Mouse (Mus musculus): ENCODE data around the gene Zglp1.

DNA sequence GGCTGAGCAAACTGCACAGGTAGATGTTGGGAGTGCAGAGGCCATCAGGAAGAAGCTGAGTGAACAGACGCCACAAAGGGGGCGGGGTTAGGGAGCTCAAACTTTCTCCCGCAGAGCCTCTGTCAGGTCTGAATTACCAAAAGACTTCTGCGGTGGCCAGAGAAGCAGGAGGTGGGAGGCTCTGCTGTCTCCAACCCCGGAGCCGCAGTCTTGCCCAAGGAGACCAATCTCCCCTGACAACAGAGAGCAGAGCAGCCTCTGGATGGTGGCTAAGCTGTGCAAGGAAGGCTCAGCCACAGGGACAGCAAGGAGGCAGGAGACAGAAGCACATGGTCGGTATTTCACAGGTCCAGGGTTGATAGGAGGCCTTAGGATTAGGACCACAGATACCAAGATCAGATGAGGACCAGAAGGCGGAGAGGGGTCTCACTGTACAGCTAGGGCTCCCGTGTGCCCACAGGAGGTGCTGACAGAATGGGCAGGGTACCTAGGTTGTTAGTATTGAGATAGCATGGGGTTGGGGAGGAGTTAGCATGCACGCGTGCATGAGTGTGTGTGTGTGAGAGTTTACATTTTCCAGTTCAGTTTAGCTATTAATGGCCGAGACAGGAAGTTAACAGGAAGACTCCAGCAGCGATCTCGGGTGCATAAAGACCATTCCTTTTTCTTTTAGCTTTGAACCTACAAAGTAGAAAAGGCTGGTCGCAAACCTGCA, 33.7 kb upstream of the Zglp1 start:
- TF ChIP-seq POLR2A (IDR thresholded peaks at IDR 0.05; ENCODE audit: insufficient read length, low read depth) (no peak), REST (IDR thresholded peaks at IDR 0.05; ENCODE audit: insufficient read depth, insufficient read length) (no peak), TCF3 (IDR thresholded peaks at IDR 0.05; ENCODE audit: insufficient read length, low read depth) (no peak), E2F4 (IDR thresholded peaks at IDR 0.05; ENCODE audit: insufficient read depth) (no peak), TCF12 (IDR thresholded peaks at IDR 0.05; ENCODE audit: insufficient read depth, poor library complexity, severe bottlenecking) (no peak), USF1 (IDR thresholded peaks at IDR 0.05; ENCODE audit: low read depth) (no peak), MAX (IDR thresholded peaks at IDR 0.05; ENCODE audit: low read depth) (no peak)

Measured in myocyte (in vitro differentiated cells).